Mouse (Mus musculus): Measurements from ENCODE around the gene Nuak2.
"Not testable (repeated sequence)": the region's sequence is repeated elsewhere in the genome, so short reads cannot be mapped to it uniquely, and the experiment has no call there.

The Nuak2 gene

GRCm38 (mm10) chr1:132315889-132316624 lies at the start of gene Nuak2:
Gene Nuak2 (plus strand): TSS chr1:132316126.
- peak; percentile 74 for DNase-seq (ENCODE audit: low spot score)

DNA sequence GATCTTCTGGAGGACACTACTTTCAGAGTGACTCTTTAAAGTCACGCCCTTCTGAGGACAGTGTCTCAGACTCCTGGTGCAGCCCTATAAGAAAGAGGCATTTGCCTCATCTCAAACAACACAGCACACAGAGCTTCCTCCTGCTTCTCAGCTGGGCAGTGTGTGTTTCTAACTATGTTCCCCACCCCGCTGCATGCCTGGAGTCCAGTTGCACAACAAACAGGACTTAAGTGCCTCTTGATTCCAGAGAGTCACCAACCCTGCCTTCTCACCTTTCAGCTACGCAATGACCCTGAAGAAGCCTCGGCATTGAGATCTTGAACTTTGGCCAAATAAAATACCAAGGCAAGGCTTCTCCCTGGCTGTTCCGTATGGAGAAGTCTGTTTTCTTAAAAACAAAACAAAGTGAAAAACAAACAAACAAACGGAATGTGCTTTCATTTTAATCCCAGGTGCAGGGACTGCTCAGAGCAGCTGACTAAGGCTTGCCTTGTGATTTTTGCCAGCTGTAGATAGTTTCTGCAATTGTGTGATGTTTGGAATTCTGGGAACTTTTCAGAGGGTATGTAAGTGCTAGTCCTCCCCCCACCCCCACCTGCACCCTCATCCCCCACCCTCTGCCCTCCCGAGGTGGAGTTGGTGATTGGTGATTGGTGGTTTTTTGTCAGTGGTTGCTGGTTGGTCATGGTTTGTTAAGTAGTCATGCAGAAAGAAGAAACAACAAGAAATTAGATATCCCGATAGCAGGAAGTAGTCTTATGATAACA lies 49.0 kb upstream of the Nuak2 start:
- DNase-seq (ENCODE audit: low spot score): no peak

DNA sequence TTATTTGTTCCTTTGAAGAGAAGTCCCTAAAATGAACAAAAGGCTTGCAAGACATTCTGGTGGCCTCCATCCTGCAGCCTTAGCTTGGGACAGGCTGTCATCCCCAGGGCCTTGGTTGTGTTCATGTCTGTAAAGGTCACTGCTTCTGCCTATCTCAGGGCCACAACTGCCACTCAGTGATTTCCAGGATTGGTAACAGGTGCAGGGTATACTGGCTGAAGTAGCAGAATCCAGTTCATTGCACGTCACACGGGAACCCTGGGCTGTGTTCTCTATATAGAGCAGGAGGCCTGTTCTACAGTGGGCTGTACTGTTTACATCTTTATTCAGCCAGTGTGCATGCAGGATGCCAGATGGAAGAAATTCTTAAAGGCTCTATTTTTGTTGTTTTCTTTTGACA lies 48.0 kb upstream of the Nuak2 start:
- no peak for DNase-seq (ENCODE audit: low spot score)

- no peak for DNase-seq (ENCODE audit: low spot score)
Measured at GRCm38 (mm10) chr1:132268418-132269060, 47.4 kb upstream of the Nuak2 start.

GRCm38 (mm10) chr1:132271237-132271636 lies 44.7 kb upstream of the Nuak2 start:
- no peak for DNase-seq (ENCODE audit: low spot score)

- no peak for DNase-seq (ENCODE audit: low spot score)
Measured at GRCm38 (mm10) chr1:132276694-132277093, 39.2 kb upstream of the Nuak2 start.

- DNase-seq (ENCODE audit: low spot score): no peak
Measured at GRCm38 (mm10) chr1:132277124-132277523, 38.8 kb upstream of the Nuak2 start.

GRCm38 (mm10) chr1:132280636-132281035 lies 35.3 kb upstream of the Nuak2 start:
- DNase-seq (ENCODE audit: low spot score): not testable (repeated sequence)

- DNase-seq (ENCODE audit: low spot score): no peak
Measured at GRCm38 (mm10) chr1:132281523-132282176, 34.3 kb upstream of the Nuak2 start.

DNA sequence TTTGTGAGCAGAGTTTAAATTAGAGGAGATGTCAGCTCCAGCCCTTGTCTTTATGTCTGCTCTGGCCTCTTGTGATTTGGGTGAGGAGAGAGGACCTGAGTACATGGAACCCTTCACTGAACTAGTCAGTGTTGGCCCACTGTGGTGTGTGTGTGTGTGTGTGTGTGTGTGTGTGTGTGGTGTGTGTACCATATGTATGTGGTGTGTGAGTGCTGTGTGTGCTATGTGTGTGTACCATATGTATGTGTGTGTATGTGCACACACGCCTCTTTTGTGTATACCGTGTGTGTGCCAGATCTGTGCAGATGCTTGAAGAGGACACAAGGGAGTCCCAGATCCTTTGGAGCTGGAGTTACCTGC lies 33.8 kb upstream of the Nuak2 start:
- DNase-seq (ENCODE audit: low spot score): no peak

DNA sequence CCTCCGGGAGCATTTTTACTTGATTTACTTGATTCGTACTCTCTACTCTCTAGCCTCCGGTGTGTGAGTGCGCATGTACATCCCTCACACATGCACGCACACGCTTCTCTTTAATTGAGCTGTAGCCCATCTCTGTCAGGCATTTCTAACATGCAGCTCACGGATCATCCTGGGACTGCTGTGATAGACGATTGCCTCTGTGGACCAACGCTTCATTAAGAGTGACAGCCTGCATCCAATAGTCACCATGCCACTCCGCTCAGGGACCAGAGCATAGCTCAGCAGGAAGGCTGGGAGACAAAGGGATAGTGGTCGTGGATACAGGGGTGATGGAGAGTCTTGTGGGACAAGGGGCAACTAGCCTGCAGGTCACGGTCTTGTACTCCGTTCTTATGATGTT lies 32.9 kb upstream of the Nuak2 start:
- no peak for DNase-seq (ENCODE audit: low spot score)

DNA sequence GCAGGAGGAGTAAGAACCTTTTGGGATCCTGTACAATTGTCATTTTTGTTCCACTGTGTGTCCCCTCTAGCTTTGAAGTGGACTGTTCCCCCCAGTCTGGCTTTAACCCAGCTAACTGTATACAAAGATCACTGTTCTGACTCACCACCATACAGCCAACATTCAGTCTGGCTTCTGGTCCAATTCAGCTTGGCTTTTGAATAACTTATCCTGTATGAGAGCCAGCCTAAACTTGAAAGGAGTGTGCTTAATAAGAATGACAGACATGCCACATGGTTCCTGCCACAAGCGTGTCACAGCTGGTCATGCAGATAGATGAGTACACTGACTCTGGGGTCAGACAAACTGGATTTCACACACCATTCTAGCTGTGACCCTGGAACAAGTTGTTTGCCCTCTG lies 29.2 kb upstream of the Nuak2 start:
- no peak for DNase-seq (ENCODE audit: low spot score)

DNA sequence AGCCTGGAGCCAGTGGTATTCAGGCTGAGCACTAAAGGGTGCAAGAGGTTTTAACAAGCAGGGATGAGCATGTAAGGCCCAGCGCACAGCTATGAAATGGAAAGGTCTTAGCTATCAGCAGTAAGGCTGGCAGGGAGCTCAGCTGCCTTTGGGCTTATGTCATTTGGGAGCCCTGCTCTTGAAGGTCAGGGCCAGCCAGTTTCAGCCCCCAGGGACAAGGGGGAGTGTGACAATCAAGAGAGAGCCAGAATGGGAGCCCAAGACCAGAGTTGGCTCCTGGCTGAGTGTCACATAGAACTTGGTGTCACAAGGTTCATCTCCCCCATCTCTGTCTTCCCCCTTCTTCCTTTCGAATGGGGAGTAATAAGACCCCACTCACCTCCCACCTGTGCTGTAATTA lies 28.5 kb upstream of the Nuak2 start:
- DNase-seq (ENCODE audit: low spot score): no peak

- no peak for DNase-seq (ENCODE audit: low spot score)
Measured at GRCm38 (mm10) chr1:132287991-132288451, 27.9 kb upstream of the Nuak2 start.

DNA sequence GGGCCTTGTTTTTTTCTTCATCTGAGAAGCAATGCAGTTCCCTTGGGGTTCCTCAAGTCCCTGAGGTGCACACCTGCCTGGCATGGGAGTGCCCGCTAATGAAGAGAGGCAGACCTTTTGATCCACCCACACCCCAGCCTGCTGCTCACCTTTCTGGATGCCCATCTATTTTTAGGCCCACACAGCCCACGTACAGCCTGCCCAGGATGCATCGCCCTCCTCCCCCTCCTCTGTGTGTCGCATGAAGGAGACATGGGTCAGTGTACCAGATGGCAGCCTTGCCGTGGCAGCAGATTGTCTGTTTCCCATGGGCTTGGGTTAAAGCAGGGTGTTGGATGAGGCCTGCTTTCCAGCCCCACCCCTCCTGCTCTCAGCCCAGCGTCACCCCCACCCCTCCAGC lies 26.0 kb upstream of the Nuak2 start:
- no peak for DNase-seq (ENCODE audit: low spot score)

DNA sequence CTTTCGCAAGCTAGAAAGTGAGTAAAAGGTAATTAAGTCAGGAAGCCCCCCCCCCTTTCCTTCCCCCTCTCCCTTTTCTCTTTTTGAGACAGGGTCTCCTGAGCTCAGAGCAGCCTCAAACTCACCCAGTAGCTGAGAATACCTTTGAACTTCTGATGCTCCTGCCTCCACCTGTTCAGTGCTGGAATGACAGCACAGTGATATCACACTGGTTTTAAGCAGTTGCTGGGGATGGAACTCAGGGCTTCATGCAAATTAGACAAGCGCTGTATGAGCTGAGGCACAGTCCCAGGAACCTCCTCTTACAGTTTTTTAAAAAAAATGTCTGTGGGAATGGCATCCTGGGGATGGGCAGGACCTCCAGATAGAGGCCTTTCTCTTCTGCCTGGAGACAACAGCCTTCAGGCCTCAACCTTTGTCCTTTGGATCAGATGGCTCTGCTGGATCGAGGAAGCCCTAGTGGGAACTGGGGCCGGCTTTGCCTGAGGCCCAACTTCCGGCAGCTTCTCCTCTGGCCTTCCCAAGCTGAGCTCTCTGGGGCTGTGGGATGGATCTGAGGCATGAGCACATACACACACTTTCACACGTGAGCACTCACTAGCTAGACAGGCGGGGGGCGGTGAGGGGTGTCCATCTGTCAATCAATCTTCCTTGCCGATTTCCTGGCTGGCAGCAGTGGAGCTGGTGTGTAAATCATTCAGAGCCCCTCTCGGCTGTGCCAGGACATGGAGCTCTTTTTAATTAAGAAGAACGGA lies 24.8 kb upstream of the Nuak2 start:
- no peak for DNase-seq (ENCODE audit: low spot score)

DNA sequence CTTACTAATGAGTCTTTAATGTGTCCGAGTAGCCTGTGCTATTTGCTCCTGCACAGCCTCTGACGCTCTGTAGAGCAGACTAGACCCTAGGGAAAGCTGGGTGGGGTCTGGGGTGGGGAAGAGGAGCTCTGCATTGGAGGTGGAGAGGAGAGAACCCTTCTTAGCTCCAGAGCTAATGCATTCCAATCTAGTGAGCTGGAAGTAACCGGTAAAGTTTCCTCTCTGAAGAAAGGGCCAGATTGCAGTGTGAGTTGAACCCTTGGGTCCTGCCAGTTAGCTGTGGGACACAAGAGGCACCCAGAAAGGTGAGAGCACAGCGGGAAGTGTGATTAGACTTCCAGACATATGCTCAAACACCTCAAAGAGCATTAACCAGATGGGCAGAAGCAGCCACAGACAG lies 24.2 kb upstream of the Nuak2 start:
- no peak for DNase-seq (ENCODE audit: low spot score)

- DNase-seq (ENCODE audit: low spot score): no peak
Measured at GRCm38 (mm10) chr1:132292318-132293129, 23.4 kb upstream of the Nuak2 start.

DNA sequence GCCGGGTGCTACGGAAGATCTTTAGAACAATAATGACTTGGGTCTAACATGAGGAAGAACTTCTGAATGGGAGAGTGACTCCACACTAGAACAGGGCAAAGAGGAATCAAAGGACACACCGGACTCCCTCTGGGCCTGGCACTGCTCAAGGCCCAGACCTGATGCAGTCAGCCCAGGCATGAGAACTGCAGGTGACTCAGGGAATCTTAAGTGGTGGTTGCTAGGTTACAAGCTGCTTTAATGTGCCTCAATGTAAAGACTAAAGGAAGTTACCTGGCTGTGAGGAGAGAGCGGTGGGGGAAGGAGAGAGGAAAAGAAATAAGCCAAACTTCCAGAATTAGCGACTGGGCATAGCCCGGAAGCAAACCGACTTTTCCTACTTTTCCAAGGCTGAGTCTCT lies 20.4 kb upstream of the Nuak2 start:
- no peak for DNase-seq (ENCODE audit: low spot score)

- DNase-seq (ENCODE audit: low spot score): no peak
Measured at GRCm38 (mm10) chr1:132296051-132296450, 19.9 kb upstream of the Nuak2 start.

GRCm38 (mm10) chr1:132298425-132298800 lies 17.5 kb upstream of the Nuak2 start, which contains the start of gene Klhdc8a:
Gene Klhdc8a (plus strand): TSS chr1:132298626.
- peak; percentile 67 for DNase-seq (ENCODE audit: low spot score)

All from layer of hippocampus, adult 11-12 months (tissue).